Mouse (Mus musculus): ENCODE measurements at regions not wholly inside any gene's neighbourhood (a gene's known extent, or its start where the extent isn't known, plus 50 kb on each side); places are given as distances from the start of the nearest gene placed in this dataset.
A peak's percentile ranks its signal among the peaks of the same experiment; 100 is the strongest.

DNA sequence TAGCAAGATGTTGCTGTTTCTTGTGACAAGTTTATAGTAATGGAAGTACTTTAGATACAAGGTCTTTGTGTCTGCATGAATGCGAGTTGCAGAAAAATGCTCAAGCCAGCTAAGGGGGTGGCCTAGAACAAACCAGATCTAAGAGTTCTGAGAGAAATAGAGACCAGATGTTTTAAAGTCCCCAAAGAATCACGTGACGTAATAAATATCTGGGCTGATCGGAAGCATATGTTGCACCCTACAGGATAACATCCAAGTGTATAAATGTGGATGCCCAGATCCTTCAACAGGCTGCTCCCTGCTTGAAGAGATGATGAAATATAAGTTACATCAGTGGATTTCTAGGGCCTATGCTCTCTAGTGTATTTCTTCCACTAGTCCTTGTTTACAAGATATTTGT is 77.7 kb upstream of the Lpar1 start:
- H3K4me2 ChIP-seq (replicated peaks; ENCODE audit: low read depth, low read length): no peak overlapping the region
- no peak overlapping the region for H3K9ac ChIP-seq (replicated peaks; ENCODE audit: low read length)
- no peak overlapping the region for H3K4me3 ChIP-seq (ENCODE audit: low read length)
- 61% methylated on average over 4 of the region's 4 CpGs for WGBS
- H3K36me3 ChIP-seq (ENCODE audit: insufficient read depth, low read length): no peaks in the 10 kb centered on the region
- no peaks in the 10 kb centered on the region for H3K4me1 ChIP-seq (ENCODE audit: insufficient read depth, low read length)
- ATAC-seq (ENCODE audit: low FRiP score, low TSS enrichment): 0 out of 2 replicates have a peak, but pooled peaks have one; percentile 19
- no peaks in the 10 kb centered on the region for H3K27me3 ChIP-seq (ENCODE audit: insufficient read depth, low read length)
- no peak overlapping the region for H3K27ac ChIP-seq (ENCODE audit: low read length)
- no peaks in the 10 kb centered on the region for H3K9me3 ChIP-seq (ENCODE audit: low read length)

DNA sequence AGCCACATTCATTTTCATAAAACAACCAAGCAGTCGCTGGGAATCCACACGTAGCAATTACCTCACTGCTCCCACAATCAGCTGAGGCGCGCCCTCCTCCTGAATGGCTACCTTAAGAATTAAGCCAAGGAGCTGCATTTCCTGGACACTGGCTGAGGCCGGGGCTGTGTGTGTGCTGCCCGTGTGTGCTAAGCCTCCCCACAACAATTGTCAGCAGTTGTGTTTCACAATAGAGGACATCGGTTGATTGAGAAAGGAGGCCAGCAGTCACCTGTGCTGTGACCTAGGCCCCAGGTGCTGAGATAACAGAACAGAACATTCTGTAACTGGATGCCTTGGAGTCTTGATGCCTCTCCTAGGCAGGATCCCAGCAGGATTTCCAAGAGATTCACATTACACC is 73.3 kb upstream of the Lpar1 start:
- Histone ChIP-seq H3K27me3 (ENCODE audit: insufficient read depth, low read length) (no peaks in the 10 kb centered on the region), H3K36me3 (ENCODE audit: insufficient read depth, low read length) (no peaks in the 10 kb centered on the region), H3K9ac (replicated peaks; ENCODE audit: low read length) (no peak overlapping the region), H3K4me2 (replicated peaks; ENCODE audit: low read depth, low read length) (no peak overlapping the region), H3K27ac (ENCODE audit: low read length) (no peak overlapping the region), H3K9me3 (ENCODE audit: low read length) (peaks cover 4% of the 10 kb centered on the region; the same call in 1 of the 2 replicates), H3K4me3 (ENCODE audit: low read length) (no peak overlapping the region), H3K4me1 (ENCODE audit: insufficient read depth, low read length) (no peaks in the 10 kb centered on the region)
- WGBS: 57% methylated on average over 7 of the region's 7 CpGs
- no peak for ATAC-seq (ENCODE audit: low FRiP score, low TSS enrichment)

DNA sequence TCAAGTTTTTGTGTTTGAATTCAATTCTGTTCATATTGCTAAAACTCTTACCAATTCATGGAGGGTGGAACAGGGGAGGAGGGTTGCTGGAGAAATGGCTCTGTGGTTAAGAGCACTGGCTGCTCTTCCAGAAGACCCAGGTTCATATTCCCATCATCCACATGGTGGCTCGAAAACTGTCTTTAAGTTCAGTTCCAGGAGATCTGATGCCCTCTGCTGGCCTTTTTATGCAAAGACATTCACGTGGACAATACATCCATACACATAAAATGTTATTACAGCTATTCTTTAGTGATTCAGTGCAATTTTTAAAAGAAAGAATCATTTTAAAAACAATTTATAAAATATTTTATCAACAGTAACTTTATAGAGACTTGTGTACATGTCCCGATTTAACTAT is 70.4 kb upstream of the Lpar1 start:
- 80% methylated on average over 3 of the region's 3 CpGs for WGBS
- Histone ChIP-seq H3K4me3 (ENCODE audit: low read length) (no peak overlapping the region), H3K27me3 (ENCODE audit: insufficient read depth, low read length) (no peaks in the 10 kb centered on the region), H3K27ac (ENCODE audit: low read length) (no peak overlapping the region), H3K4me1 (ENCODE audit: insufficient read depth, low read length) (no peaks in the 10 kb centered on the region), H3K36me3 (ENCODE audit: insufficient read depth, low read length) (no peaks in the 10 kb centered on the region), H3K9me3 (ENCODE audit: low read length) (peaks cover 4% of the 10 kb centered on the region; the same call in 1 of the 2 replicates), H3K9ac (replicated peaks; ENCODE audit: low read length) (no peak overlapping the region), H3K4me2 (replicated peaks; ENCODE audit: low read depth, low read length) (no peak overlapping the region)
- no peak for ATAC-seq (ENCODE audit: low FRiP score, low TSS enrichment)

- no peak overlapping the region for H3K9ac ChIP-seq (replicated peaks; ENCODE audit: low read length)
- no peaks in the 10 kb centered on the region for H3K27me3 ChIP-seq (ENCODE audit: insufficient read depth, low read length)
- H3K4me2 ChIP-seq (replicated peaks; ENCODE audit: low read depth, low read length): no peak overlapping the region
- no peaks in the 10 kb centered on the region for H3K36me3 ChIP-seq (ENCODE audit: insufficient read depth, low read length)
- peaks cover 4% of the 10 kb centered on the region; the same call in 1 of the 2 replicates for H3K9me3 ChIP-seq (ENCODE audit: low read length)
- no peak for ATAC-seq (ENCODE audit: low FRiP score, low TSS enrichment)
- no peak overlapping the region for H3K27ac ChIP-seq (ENCODE audit: low read length)
- no peaks in the 10 kb centered on the region for H3K4me1 ChIP-seq (ENCODE audit: insufficient read depth, low read length)
- no peak overlapping the region for H3K4me3 ChIP-seq (ENCODE audit: low read length)
- WGBS: 89% methylated on average over 3 of the region's 3 CpGs
Observed at GRCm38 (mm10) chr4:58620641-58621040, 66.9 kb upstream of the Lpar1 start.

DNA sequence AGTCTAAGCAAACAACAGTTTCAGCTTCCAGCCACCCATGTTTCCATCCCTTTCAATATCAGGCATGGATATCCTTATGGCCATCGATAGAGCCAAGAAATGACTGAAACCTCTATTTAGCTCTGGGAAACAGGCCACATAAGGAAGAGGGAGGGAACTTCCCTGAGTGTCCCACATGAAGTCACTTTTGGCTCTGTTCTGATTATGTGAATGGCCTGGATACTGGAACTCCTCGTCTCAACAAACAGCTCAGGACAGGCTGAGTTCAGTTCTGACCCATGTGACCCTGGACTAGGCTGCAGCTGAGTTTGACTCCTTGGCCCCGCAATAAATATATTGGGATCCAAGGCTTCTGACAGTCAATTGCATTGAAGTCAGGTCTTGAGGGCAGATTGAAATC is 63.6 kb upstream of the Lpar1 start:
- Histone ChIP-seq H3K4me2 (replicated peaks; ENCODE audit: low read depth, low read length) (no peak overlapping the region), H3K27ac (ENCODE audit: low read length) (no peak overlapping the region), H3K36me3 (ENCODE audit: insufficient read depth, low read length) (no peaks in the 10 kb centered on the region), H3K27me3 (ENCODE audit: insufficient read depth, low read length) (no peaks in the 10 kb centered on the region), H3K4me1 (ENCODE audit: insufficient read depth, low read length) (no peaks in the 10 kb centered on the region), H3K9me3 (ENCODE audit: low read length) (no peaks in the 10 kb centered on the region), H3K4me3 (ENCODE audit: low read length) (no peak overlapping the region), H3K9ac (replicated peaks; ENCODE audit: low read length) (no peak overlapping the region)
- WGBS: 79% methylated on average over 3 of the region's 3 CpGs
- no peak for ATAC-seq (ENCODE audit: low FRiP score, low TSS enrichment)

GRCm38 (mm10) chr4:58613536-58613935 is 59.8 kb upstream of the Lpar1 start:
- Histone ChIP-seq H3K9ac (replicated peaks; ENCODE audit: low read length) (no peak overlapping the region), H3K27me3 (ENCODE audit: insufficient read depth, low read length) (no peaks in the 10 kb centered on the region), H3K9me3 (ENCODE audit: low read length) (no peaks in the 10 kb centered on the region), H3K36me3 (ENCODE audit: insufficient read depth, low read length) (no peaks in the 10 kb centered on the region), H3K4me3 (ENCODE audit: low read length) (no peak overlapping the region), H3K27ac (ENCODE audit: low read length) (no peak overlapping the region), H3K4me2 (replicated peaks; ENCODE audit: low read depth, low read length) (no peak overlapping the region), H3K4me1 (ENCODE audit: insufficient read depth, low read length) (no peaks in the 10 kb centered on the region)
- 40% methylated on average over 6 of the region's 6 CpGs for WGBS
- no peak for ATAC-seq (ENCODE audit: low FRiP score, low TSS enrichment)

GRCm38 (mm10) chr4:58613022-58613421 is 59.3 kb upstream of the Lpar1 start:
- no peak overlapping the region for H3K4me3 ChIP-seq (ENCODE audit: low read length)
- H3K4me2 ChIP-seq (replicated peaks; ENCODE audit: low read depth, low read length): no peak overlapping the region
- no peak for ATAC-seq (ENCODE audit: low FRiP score, low TSS enrichment)
- H3K27me3 ChIP-seq (ENCODE audit: insufficient read depth, low read length): no peaks in the 10 kb centered on the region
- peaks cover under 1% of the 10 kb centered on the region; the same call in 1 of the 2 replicates for H3K9me3 ChIP-seq (ENCODE audit: low read length)
- no peak overlapping the region for H3K9ac ChIP-seq (replicated peaks; ENCODE audit: low read length)
- no peaks in the 10 kb centered on the region for H3K36me3 ChIP-seq (ENCODE audit: insufficient read depth, low read length)
- H3K4me1 ChIP-seq (ENCODE audit: insufficient read depth, low read length): no peaks in the 10 kb centered on the region
- WGBS: 62% methylated on average over 3 of the region's 3 CpGs
- H3K27ac ChIP-seq (ENCODE audit: low read length): no peak overlapping the region

DNA sequence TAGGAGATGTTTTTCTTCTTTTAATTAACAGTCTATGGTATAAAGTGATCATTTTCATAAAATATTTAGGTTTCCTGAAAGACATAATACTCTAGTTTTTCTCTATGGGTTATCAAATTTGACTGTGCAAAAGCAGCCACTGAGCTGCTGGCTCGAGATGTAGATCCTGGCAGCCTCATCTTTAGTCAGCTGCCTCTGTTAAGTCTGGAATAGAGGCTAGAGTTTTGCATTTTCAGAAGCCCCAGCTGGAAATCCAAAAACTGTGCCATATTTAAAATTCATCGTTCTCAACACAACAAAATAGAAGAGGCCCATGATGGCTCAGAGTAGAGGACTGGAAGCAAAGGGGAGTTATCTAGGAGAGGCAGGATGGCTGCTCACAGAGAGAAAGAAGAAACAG is 53.8 kb upstream of the Lpar1 start:
- no peaks in the 10 kb centered on the region for H3K4me1 ChIP-seq (ENCODE audit: insufficient read depth, low read length)
- H3K36me3 ChIP-seq (ENCODE audit: insufficient read depth, low read length): no peaks in the 10 kb centered on the region
- ATAC-seq (ENCODE audit: low FRiP score, low TSS enrichment): no peak

GRCm38 (mm10) chr4:58605941-58606340 is 52.2 kb upstream of the Lpar1 start:
- H3K27me3 ChIP-seq (ENCODE audit: insufficient read depth, low read length): no peaks in the 10 kb centered on the region
- no peak for ATAC-seq (ENCODE audit: low FRiP score, low TSS enrichment)

More for the DNA sequence above, 53.8 kb upstream of the Lpar1 start:
- WGBS: 93% methylated on average over 2 of the region's 2 CpGs
- no peak overlapping the region for H3K4me3 ChIP-seq (ENCODE audit: low read length)
- H3K27me3 ChIP-seq (ENCODE audit: insufficient read depth, low read length): no peaks in the 10 kb centered on the region
- H3K4me2 ChIP-seq (replicated peaks; ENCODE audit: low read depth, low read length): no peak overlapping the region
- no peak overlapping the region for H3K9ac ChIP-seq (replicated peaks; ENCODE audit: low read length)
- H3K27ac ChIP-seq (ENCODE audit: low read length): no peak overlapping the region
- peaks cover 3% of the 10 kb centered on the region; the same call in 1 of the 2 replicates for H3K9me3 ChIP-seq (ENCODE audit: low read length)

More at GRCm38 (mm10) chr4:58605941-58606340, 52.2 kb upstream of the Lpar1 start:
- no peak overlapping the region for H3K4me3 ChIP-seq (ENCODE audit: low read length)
- no peak overlapping the region for H3K9ac ChIP-seq (replicated peaks; ENCODE audit: low read length)
- H3K4me1 ChIP-seq (ENCODE audit: insufficient read depth, low read length): no peaks in the 10 kb centered on the region
- H3K27ac ChIP-seq (ENCODE audit: low read length): no peak overlapping the region
- H3K4me2 ChIP-seq (replicated peaks; ENCODE audit: low read depth, low read length): no peak overlapping the region
- 83% methylated on average over 3 of the region's 3 CpGs for WGBS
- peaks cover 3% of the 10 kb centered on the region; the same call in 1 of the 2 replicates for H3K9me3 ChIP-seq (ENCODE audit: low read length)
- H3K36me3 ChIP-seq (ENCODE audit: insufficient read depth, low read length): no peaks in the 10 kb centered on the region
